Mouse (Mus musculus): Measurements from ENCODE around the gene Uvrag. TPM values are rescaled to one million over a fixed set of nuclear protein-coding genes. Genes with fewer than 3 reads are reported as not detected.

The Uvrag gene
- total RNA-seq, 2 experiments from 2014 or later = 45.6 to 49.9 TPM

GRCm38 (mm10) chr7:99140511-99140910 is 430 bp downstream of the Uvrag start:
- no peak for DNase-seq (ENCODE audit: low spot score in 2 of 2)

GRCm38 (mm10) chr7:99139841-99140491 is 975 bp downstream of the Uvrag start:
- no peak for DNase-seq (ENCODE audit: low spot score in 2 of 2)

DNA sequence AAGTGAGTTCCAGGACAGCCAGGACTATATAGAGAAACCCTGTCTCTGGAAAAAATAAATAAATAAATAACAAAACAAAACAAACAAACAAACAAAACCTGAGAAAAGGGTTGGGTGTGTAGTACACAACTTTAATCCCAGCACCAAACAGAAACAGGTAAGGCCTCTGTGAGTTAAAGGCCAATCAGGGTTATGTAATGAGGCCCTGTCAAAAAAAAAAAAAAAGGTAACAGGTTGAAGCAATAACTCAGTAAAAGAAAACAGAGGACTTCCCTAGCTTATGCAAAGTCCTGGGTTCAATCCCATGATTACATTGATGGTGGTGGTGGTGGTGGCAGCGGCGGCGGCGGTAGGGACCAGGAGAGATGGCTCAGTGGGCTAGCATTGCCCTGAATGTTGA is 3.4 kb downstream of the Uvrag start:
- no peak for DNase-seq (ENCODE audit: low spot score in 2 of 2)

DNA sequence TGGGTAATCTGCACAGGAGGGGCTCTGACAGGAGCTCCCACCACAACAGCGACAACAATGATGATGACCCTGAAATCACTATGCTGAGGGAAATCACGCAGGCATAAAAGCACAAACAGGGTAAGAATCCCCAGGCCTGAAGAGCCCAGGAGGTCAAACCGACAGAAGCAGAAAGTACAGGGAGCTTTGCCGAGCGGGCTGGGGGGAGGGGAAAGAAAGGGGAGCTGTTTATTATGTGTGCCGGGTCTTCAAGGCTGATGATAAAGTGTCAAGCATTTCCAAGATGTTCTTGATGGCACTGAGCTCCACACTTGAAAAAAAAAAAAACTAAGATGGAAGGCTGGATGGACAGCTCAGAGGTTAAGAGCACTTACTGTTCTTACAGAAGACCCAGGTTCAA is 4.2 kb downstream of the Uvrag start:
- no peak for DNase-seq (ENCODE audit: low spot score in 2 of 2)

- no peak for DNase-seq (ENCODE audit: low spot score in 2 of 2)
Measured at GRCm38 (mm10) chr7:99133811-99134402, 7.0 kb downstream of the Uvrag start.

- no peak for DNase-seq (ENCODE audit: low spot score in 2 of 2)
Measured at GRCm38 (mm10) chr7:99132597-99132996, 8.3 kb downstream of the Uvrag start.

GRCm38 (mm10) chr7:99131819-99132353 is 9.1 kb downstream of the Uvrag start:
- no peak for DNase-seq (ENCODE audit: low spot score in 2 of 2)

DNA sequence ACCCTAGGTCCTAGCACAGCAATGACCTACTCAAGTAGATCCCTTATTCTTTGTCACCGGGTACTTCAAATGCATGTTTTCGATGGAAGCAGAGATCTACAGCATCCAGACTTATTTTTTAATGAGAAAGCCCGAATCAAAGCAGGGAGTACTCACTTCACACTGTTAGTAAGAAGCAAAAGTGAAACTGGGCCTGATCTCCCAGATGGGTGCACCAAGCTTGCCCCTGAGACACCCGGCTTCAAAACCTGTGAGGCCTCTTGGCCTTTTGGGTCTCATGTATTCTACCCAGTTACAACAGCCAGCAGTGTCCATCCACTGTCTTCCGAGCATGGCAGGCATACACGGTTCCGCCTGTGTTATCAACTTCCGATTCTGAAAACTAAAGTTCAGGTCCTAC is 12.0 kb downstream of the Uvrag start:
- DNase-seq (ENCODE audit: low spot score in 2 of 2) = no peak

DNA sequence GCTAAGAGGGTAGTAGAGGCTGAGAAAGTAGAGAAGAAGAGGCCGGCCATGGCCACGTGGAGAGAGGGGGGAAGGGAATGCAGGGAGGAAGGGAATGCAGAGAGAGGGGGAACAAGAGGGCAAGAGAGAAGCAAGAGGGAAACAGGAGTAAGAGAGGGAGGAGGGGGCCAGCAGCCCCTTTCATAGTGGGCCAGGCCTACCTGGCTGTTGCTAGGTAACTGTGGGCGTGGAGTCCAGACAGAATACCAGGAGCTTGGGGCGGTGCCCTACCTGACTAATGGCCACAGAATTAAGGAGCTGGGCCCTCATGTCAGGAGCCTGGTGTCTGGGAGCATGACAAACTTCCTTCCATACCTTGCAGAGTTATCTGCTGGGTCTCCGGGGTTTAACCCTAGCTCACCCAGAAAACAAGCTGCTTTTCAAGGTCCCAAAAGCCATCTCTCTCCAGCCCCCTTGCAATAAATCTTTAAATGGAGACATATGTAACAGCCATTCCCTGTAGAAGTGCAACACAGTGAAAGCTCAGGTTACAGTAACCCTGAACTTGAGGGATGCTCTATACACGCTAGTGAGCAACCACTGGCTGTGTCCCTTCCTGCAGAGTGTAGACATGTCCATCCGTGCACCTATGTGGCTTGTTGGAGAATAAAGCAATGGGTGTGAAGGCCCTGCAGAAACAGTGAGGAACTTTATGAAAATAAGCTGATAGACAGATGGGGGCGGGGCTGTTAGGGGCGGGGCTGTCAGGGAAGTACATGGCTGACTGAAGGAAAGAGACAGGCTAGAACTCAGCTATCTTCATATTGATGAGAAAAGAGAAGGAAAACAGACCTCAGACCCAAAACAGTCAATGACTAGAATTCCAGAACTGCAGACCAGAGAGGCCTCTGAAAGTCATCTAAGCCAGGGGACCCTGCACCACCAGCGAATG is 12.7 kb downstream of the Uvrag start:
- no peak for DNase-seq (ENCODE audit: low spot score in 2 of 2)

GRCm38 (mm10) chr7:99126057-99126456 is 14.9 kb downstream of the Uvrag start:
- DNase-seq (ENCODE audit: low spot score in 2 of 2) = no peak

GRCm38 (mm10) chr7:99122651-99123050 is 18.3 kb downstream of the Uvrag start:
- DNase-seq (ENCODE audit: low spot score in 2 of 2) = no peak

DNA sequence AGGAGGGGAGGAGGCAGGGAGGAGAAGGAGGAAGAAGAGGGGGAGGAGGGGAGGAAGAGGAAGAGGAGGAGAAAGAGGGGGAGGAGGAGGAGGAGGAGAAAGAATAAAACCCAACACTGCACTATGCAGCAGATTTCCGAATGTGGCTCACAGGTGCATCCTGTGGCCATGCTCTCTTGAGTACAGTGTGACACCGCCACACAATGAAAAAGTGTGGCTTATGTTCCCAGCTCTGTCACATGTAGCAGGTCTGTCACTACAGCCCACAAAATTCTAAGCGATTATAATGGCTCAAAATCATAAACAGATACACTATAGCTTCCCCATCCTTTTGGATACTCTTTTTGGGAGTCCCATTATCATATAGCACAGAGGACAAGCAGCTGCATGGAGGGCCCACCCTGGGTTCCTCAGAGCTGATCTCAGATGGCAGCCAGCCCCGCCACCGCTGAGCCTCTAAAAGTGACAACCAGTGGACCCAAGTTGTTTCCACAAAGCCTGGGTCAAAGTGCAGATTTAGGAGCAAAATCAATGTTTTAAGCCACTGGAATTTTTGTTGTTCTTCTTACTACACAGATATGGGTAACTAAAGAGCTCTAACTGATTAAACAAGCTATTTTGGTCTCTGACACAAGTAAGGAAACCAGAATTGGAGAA is 19.9 kb downstream of the Uvrag start:
- DNase-seq (ENCODE audit: low spot score in 2 of 2) = no peak

GRCm38 (mm10) chr7:99120082-99120481 is 20.9 kb downstream of the Uvrag start:
- DNase-seq (ENCODE audit: low spot score in 2 of 2) = no peak

GRCm38 (mm10) chr7:99116781-99117180 is 24.2 kb downstream of the Uvrag start:
- no peak for DNase-seq (ENCODE audit: low spot score in 2 of 2)

GRCm38 (mm10) chr7:99114006-99114726 is 26.8 kb downstream of the Uvrag start:
- DNase-seq (ENCODE audit: low spot score in 2 of 2) = peak; percentile 17 to 38

DNA sequence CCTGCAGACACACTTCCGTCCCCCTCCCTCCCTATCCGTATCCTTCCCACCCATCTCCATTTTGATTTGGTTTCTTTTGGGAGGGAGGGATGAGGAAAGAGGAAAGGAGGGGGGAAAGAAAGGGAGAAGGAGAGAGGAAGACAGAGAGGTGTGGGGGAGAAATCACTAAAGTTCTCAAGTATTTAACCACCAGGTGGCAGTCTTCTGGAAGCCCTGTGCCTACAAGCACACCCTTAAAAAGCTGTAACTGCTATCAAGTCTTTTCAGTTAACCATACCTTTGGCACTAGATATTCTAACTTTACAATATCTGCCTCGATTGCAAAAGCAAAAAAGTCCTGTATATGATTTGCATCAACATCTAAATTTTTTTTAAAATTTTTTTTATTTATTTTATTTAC is 33.4 kb downstream of the Uvrag start:
- peak in 1 of 2 experiments; percentile 49 for DNase-seq (ENCODE audit: low spot score in 2 of 2)

- no peak for DNase-seq (ENCODE audit: low spot score in 2 of 2)
Measured at GRCm38 (mm10) chr7:99106714-99107270, 34.1 kb downstream of the Uvrag start.

GRCm38 (mm10) chr7:99101767-99102593 is 39.0 kb downstream of the Uvrag start:
- DNase-seq (ENCODE audit: low spot score in 2 of 2) = no peak

- no peak for DNase-seq (ENCODE audit: low spot score in 2 of 2)
Measured at GRCm38 (mm10) chr7:99101076-99101475, 39.9 kb downstream of the Uvrag start.

Measured in layer of hippocampus, adult 18-20 months (tissue).